Mouse (Mus musculus): ENCODE data around the gene Cd209g.

DNA sequence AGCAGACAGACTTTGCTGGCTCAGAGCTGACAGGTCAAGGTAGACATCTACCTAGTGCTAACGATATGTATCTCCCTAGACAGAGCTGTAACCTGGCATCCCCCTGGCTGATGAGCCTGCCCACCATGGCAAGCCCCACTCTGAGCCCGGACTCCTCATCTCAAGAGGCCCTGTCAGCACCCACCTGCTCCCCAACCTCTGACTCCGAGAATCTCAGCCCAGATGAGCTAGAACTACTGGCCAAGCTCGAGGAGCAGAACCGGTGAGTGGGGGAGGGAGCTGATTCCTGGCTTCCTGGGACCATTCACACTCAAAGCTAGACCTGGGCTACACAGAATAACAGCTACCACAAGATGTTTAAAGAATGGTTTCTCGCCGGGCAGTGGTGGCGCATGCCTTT, 49.5 kb downstream of the Cd209g start:
- no peak for TF ChIP-seq POLR2A (IDR thresholded peaks at IDR 0.05; ENCODE audit: extremely low read depth, insufficient read depth, low read length)
- TF ChIP-seq CTCF (IDR thresholded peaks at IDR 0.05; ENCODE audit: low read depth, low read length), result no peak
